Mouse (Mus musculus): ENCODE results near the gene Trpm3. TPM values are rescaled to one million over a fixed set of nuclear protein-coding genes. Genes with fewer than 3 reads are reported as not detected.

The Trpm3 gene
- polyA plus RNA-seq, 1 experiment from 2014 or later, result 8.2 TPM

DNA sequence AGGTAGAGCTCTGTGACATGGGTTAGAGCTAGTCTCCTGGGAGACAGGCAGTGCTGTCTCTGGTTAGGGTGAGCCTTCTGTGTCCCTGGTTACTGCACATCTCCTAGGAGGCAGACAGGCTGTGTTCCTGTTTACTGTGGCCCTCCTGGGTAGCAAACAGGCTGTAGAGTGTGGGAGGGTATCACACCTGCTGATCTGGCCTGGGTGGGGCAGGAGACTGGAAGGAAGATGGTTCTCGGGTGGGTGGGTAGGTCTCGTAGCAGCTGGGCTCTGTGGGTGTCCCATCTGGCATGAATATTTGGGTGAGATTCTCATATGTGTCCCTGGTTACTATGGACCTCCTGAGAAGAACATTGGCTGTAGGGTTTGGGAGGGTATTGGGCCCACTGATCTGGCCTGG, 658.1 kb downstream of the Trpm3 start:
- 88% methylated on average over 2 of the region's 2 CpGs for WGBS
- no peaks in the 10 kb centered on the region for H3K36me3 ChIP-seq
- no peak overlapping the region for H3K4me3 ChIP-seq
- no peak overlapping the region for H3K27ac ChIP-seq (replicated peaks)
- ATAC-seq (ENCODE audit: low read depth), result no peak
- H3K9ac ChIP-seq, result no peak overlapping the region
- H3K4me1 ChIP-seq (replicated peaks), result no peaks in the 10 kb centered on the region
- H3K4me2 ChIP-seq, result no peak overlapping the region
- H3K27me3 ChIP-seq, result no peaks in the 10 kb centered on the region
- H3K9me3 ChIP-seq, result no peaks in the 10 kb centered on the region

- Histone ChIP-seq H3K36me3 (no peaks in the 10 kb centered on the region), H3K9me3 (no peaks in the 10 kb centered on the region), H3K9ac (no peak overlapping the region), H3K4me2 (no peak overlapping the region), H3K27ac (replicated peaks) (no peak overlapping the region), H3K4me3 (no peak overlapping the region), H3K27me3 (no peaks in the 10 kb centered on the region), H3K4me1 (replicated peaks) (no peaks in the 10 kb centered on the region)
- ATAC-seq (ENCODE audit: low read depth), result no peak
- 48% methylated on average over 5 of the region's 5 CpGs for WGBS
These were observed 661.6 kb downstream of the Trpm3 start for GRCm38 (mm10) chr19:22800471-22800870.

GRCm38 (mm10) chr19:22803396-22803795, 664.5 kb downstream of the Trpm3 start:
- Histone ChIP-seq H3K9me3 (no peaks in the 10 kb centered on the region), H3K27ac (replicated peaks) (no peak overlapping the region), H3K36me3 (no peaks in the 10 kb centered on the region), H3K4me3 (no peak overlapping the region), H3K27me3 (no peaks in the 10 kb centered on the region), H3K4me2 (no peak overlapping the region), H3K9ac (no peak overlapping the region), H3K4me1 (replicated peaks) (no peaks in the 10 kb centered on the region)
- no peak for ATAC-seq (ENCODE audit: low read depth)

GRCm38 (mm10) chr19:22804311-22804710, 665.5 kb downstream of the Trpm3 start:
- H3K9ac ChIP-seq, result no peak overlapping the region
- H3K27ac ChIP-seq (replicated peaks), result no peak overlapping the region
- 94% methylated on average over 2 of the region's 2 CpGs for WGBS
- no peaks in the 10 kb centered on the region for H3K27me3 ChIP-seq
- no peak for ATAC-seq (ENCODE audit: low read depth)
- H3K9me3 ChIP-seq, result no peaks in the 10 kb centered on the region
- H3K4me3 ChIP-seq, result no peak overlapping the region
- H3K4me1 ChIP-seq (replicated peaks), result no peaks in the 10 kb centered on the region
- no peak overlapping the region for H3K4me2 ChIP-seq
- no peaks in the 10 kb centered on the region for H3K36me3 ChIP-seq

DNA sequence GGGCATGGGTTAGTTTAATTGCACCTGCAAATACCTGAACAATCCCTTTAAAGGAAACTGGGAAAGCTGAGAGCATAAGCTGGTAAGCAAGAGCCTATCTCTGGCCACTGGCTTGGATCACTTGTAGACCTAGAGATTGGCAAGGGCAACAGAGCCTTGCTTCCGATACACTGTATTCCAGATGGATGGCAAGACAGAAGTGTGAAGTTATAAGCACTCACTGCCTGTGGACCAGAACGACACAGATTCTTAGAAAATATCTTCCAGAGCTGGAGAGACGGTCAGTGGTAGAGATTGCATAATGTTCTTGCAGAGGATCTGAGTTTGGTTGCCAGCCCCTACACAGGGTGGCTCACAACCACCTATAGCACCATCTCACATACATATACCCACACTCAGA, 671.4 kb downstream of the Trpm3 start:
- no peaks in the 10 kb centered on the region; the same call in 1 of the 2 replicates for H3K4me1 ChIP-seq (replicated peaks)
- no peaks in the 10 kb centered on the region for H3K36me3 ChIP-seq
- no peak overlapping the region for H3K9ac ChIP-seq
- H3K4me2 ChIP-seq, result no peak overlapping the region
- ATAC-seq (ENCODE audit: low read depth), result no peak
- no peaks in the 10 kb centered on the region for H3K27me3 ChIP-seq
- no peak overlapping the region for H3K4me3 ChIP-seq
- 90% methylated on average over 3 of the region's 3 CpGs for WGBS
- H3K27ac ChIP-seq (replicated peaks), result no peak overlapping the region
- H3K9me3 ChIP-seq, result no peaks in the 10 kb centered on the region; the same call in 1 of the 2 replicates

DNA sequence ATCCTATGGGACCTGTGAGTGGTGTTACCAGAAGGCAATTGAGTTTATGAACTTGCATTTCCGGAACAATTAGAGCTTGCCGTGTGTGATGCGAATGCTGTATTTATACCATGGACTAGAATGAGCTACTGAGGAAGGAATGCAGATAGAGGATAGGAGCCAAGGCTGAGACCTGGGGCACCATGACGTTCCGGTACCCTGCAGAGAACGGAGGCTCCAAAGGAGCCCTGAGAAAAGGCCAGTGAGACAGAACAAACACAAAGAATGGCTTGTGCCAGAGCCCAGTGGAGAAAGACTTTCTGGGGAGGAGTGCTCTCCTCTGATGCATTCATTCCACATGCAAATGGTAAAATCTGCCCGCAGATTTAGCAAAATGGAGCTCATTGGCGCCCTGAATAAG, 682.9 kb downstream of the Trpm3 start:
- no peak overlapping the region for H3K4me3 ChIP-seq
- H3K27me3 ChIP-seq, result no peaks in the 10 kb centered on the region
- no peak for ATAC-seq (ENCODE audit: low read depth)
- peaks cover 12% of the 10 kb centered on the region for H3K4me1 ChIP-seq (replicated peaks)
- H3K27ac ChIP-seq (replicated peaks), result no peak overlapping the region
- WGBS, result 72% methylated on average over 8 of the region's 8 CpGs
- no peaks in the 10 kb centered on the region for H3K9me3 ChIP-seq
- H3K9ac ChIP-seq, result no peak overlapping the region
- H3K36me3 ChIP-seq, result no peaks in the 10 kb centered on the region
- H3K4me2 ChIP-seq, result no peak overlapping the region

- H3K4me1 ChIP-seq (replicated peaks), result peaks cover 12% of the 10 kb centered on the region
- no peak overlapping the region for H3K4me3 ChIP-seq
- no peak overlapping the region for H3K9ac ChIP-seq
- no peaks in the 10 kb centered on the region for H3K36me3 ChIP-seq
- H3K27me3 ChIP-seq, result no peaks in the 10 kb centered on the region
- no peak overlapping the region for H3K27ac ChIP-seq (replicated peaks)
- WGBS, result 16% methylated on average over 9 of the region's 9 CpGs
- ATAC-seq (ENCODE audit: low read depth), result peak; percentile 50; the same call in 1 of the 2 replicates
- no peaks in the 10 kb centered on the region for H3K9me3 ChIP-seq
- H3K4me2 ChIP-seq, result no peak overlapping the region
These were observed 684.7 kb downstream of the Trpm3 start for GRCm38 (mm10) chr19:22823491-22823981.

- H3K4me1 ChIP-seq (replicated peaks), result peaks cover 12% of the 10 kb centered on the region
- no peaks in the 10 kb centered on the region for H3K27me3 ChIP-seq
- H3K4me2 ChIP-seq, result no peak overlapping the region
- WGBS, result 22% methylated on average over 1 of the region's 1 CpGs
- no peak overlapping the region for H3K9ac ChIP-seq
- no peak overlapping the region for H3K27ac ChIP-seq (replicated peaks)
- no peaks in the 10 kb centered on the region for H3K9me3 ChIP-seq
- H3K36me3 ChIP-seq, result no peaks in the 10 kb centered on the region
- no peak overlapping the region for H3K4me3 ChIP-seq
- ATAC-seq (ENCODE audit: low read depth), result 0 out of 2 replicates have a peak, but pooled peaks have one; percentile 53
These were observed 687.0 kb downstream of the Trpm3 start for GRCm38 (mm10) chr19:22825812-22826211.

- H3K27me3 ChIP-seq, result no peaks in the 10 kb centered on the region
- no peak overlapping the region for H3K9ac ChIP-seq
- H3K27ac ChIP-seq (replicated peaks), result no peak overlapping the region
- no peak overlapping the region for H3K4me2 ChIP-seq
- no peak overlapping the region for H3K4me3 ChIP-seq
- ATAC-seq (ENCODE audit: low read depth), result no peak
- WGBS, result 91% methylated on average over 2 of the region's 2 CpGs
- no peaks in the 10 kb centered on the region for H3K36me3 ChIP-seq
- H3K4me1 ChIP-seq (replicated peaks), result peaks cover 11% of the 10 kb centered on the region
- H3K9me3 ChIP-seq, result no peaks in the 10 kb centered on the region
These were observed 689.4 kb downstream of the Trpm3 start for GRCm38 (mm10) chr19:22828198-22828742.

GRCm38 (mm10) chr19:22841081-22842040, 702.5 kb downstream of the Trpm3 start:
- no peaks in the 10 kb centered on the region; the same call in 1 of the 2 replicates for H3K4me1 ChIP-seq (replicated peaks)
- no peak overlapping the region for H3K27ac ChIP-seq (replicated peaks)
- H3K36me3 ChIP-seq, result no peaks in the 10 kb centered on the region
- H3K27me3 ChIP-seq, result peaks cover 9% of the 10 kb centered on the region
- ATAC-seq (ENCODE audit: low read depth), result no peak
- no peak overlapping the region for H3K4me2 ChIP-seq
- no peak overlapping the region for H3K9ac ChIP-seq
- WGBS, result 29% methylated on average over 6 of the region's 6 CpGs
- H3K9me3 ChIP-seq, result no peaks in the 10 kb centered on the region
- no peak overlapping the region for H3K4me3 ChIP-seq

GRCm38 (mm10) chr19:22842697-22843096, 703.9 kb downstream of the Trpm3 start:
- no peak overlapping the region for H3K4me2 ChIP-seq
- no peaks in the 10 kb centered on the region for H3K36me3 ChIP-seq
- H3K4me3 ChIP-seq, result no peak overlapping the region
- WGBS, result 96% methylated on average over 2 of the region's 2 CpGs
- ATAC-seq (ENCODE audit: low read depth), result no peak
- H3K9me3 ChIP-seq, result no peaks in the 10 kb centered on the region
- H3K27me3 ChIP-seq, result peaks cover 12% of the 10 kb centered on the region
- no peak overlapping the region for H3K9ac ChIP-seq
- H3K4me1 ChIP-seq (replicated peaks), result peaks cover 2% of the 10 kb centered on the region
- H3K27ac ChIP-seq (replicated peaks), result no peak overlapping the region

- H3K9me3 ChIP-seq, result no peaks in the 10 kb centered on the region
- H3K4me3 ChIP-seq, result no peak overlapping the region
- peaks cover 16% of the 10 kb centered on the region; the same call in 1 of the 2 replicates for H3K4me1 ChIP-seq (replicated peaks)
- no peak overlapping the region for H3K9ac ChIP-seq
- H3K27ac ChIP-seq (replicated peaks), result no peak overlapping the region
- ATAC-seq (ENCODE audit: low read depth), result no peak
- peak overlapping the region; percentile 37 for H3K4me2 ChIP-seq
- peaks cover 25% of the 10 kb centered on the region for H3K27me3 ChIP-seq
- 15% methylated on average over 12 of the region's 12 CpGs for WGBS
- H3K36me3 ChIP-seq, result no peaks in the 10 kb centered on the region
These were observed 708.9 kb downstream of the Trpm3 start for GRCm38 (mm10) chr19:22847696-22848095.
